Mouse (Mus musculus) heart, embryonic 10.5 days (tissue): ENCODE results near the gene Ttll3. TPM values are rescaled to one million over a fixed set of nuclear protein-coding genes. Genes with fewer than 3 reads are reported as not detected.
A peak's percentile ranks its signal among the peaks of the same experiment; 100 is the strongest.

Source experiments
- DNase-seq: peaks from one replicate; pipeline ENCODE4 v3.0.0-alpha.2; 2017; ENCODE audit warnings: low spot score
- H3K27ac ChIP-seq: fragments of 300-500 bp; sonication (generic); 2 replicates; pipeline ENCODE4 v1.5.1; 2016; ENCODE audit warnings: mild to moderate bottlenecking
- H3K27me3 ChIP-seq: fragments of 300-500 bp; sonication (generic); 2 replicates; pipeline ENCODE4 v1.6.1; 2016; ENCODE audit warnings: mild to moderate bottlenecking; ENCODE audit not compliant: poor library complexity, insufficient read depth, severe bottlenecking
- H3K36me3 ChIP-seq: fragments of 300-500 bp; sonication (generic); 2 replicates; pipeline ENCODE4 v1.6.1; 2016; ENCODE audit warnings: mild to moderate bottlenecking, moderate library complexity
- H3K4me1 ChIP-seq: fragments of 300-500 bp; sonication (generic); 2 replicates; pipeline ENCODE4 v1.6.1; 2016; ENCODE audit warnings: mild to moderate bottlenecking
- H3K4me3 ChIP-seq: fragments of 300-500 bp; sonication (generic); 2 replicates; pipeline ENCODE4 v1.5.1; 2016; ENCODE audit warnings: mild to moderate bottlenecking, moderate library complexity
- H3K9me3 ChIP-seq: fragments of 300-500 bp; sonication (generic); 2 replicates; pipeline ENCODE4 v1.6.1; 2016; ENCODE audit warnings: mild to moderate bottlenecking, moderate library complexity
- whole genome bisulfite sequencing: fragments of 180-500 bp; shearing (Covaris S2); methylation state at CpG from one replicate; pipeline ENCODE4 v1.1.7; 2016; 5-methylcytosine and 5-hydroxymethylcytosine counted together
- polyA plus RNA-seq: library from polyadenylated mRNA; unstranded; fragments of >200 nt; fragmentation: Nextera tagmentation; extraction: Ambion mirVana; gene quantifications from 2 replicates; pipeline ENCODE4 v1.2.1, GENCODE M21; 2016

Gene Ttll3
- polyA plus RNA-seq, 1 experiment from 2014 or later, result 2.5 TPM

- DNase-seq, result no peak
- Histone ChIP-seq H3K27me3 (no peaks in the 10 kb centered on the region), H3K36me3 (0 out of 2 replicates have a peak, but pooled peaks cover 4% of the 10 kb centered on the region), H3K4me3 (no peak overlapping the region), H3K4me1 (0 out of 2 replicates have a peak, but pooled peaks cover 3% of the 10 kb centered on the region), H3K9me3 (no peaks in the 10 kb centered on the region), H3K27ac (no peak overlapping the region)
- WGBS, result 71% methylated on average over 9 of the region's 9 CpGs
These were observed 17.6 kb downstream of the Ttll3 start for GRCm38 (mm10) chr6:113406683-113407082.

- Histone ChIP-seq H3K27me3 (no peaks in the 10 kb centered on the region), H3K9me3 (no peaks in the 10 kb centered on the region), H3K4me3 (no peak overlapping the region), H3K27ac (no peak overlapping the region), H3K36me3 (peaks cover 14% of the 10 kb centered on the region), H3K4me1 (no peaks in the 10 kb centered on the region)
- 65% methylated on average over 1 of the region's 1 CpGs for WGBS
- DNase-seq, result no peak
These were observed 20.9 kb downstream of the Ttll3 start for GRCm38 (mm10) chr6:113410001-113410400.

GRCm38 (mm10) chr6:113416416-113416815 lies 27.4 kb downstream of the Ttll3 start:
- no peak for DNase-seq
- WGBS, result 81% methylated on average over 5 of the region's 5 CpGs
- Histone ChIP-seq H3K4me1 (peaks cover 13% of the 10 kb centered on the region), H3K27ac (no peak overlapping the region), H3K4me3 (no peak overlapping the region), H3K9me3 (no peaks in the 10 kb centered on the region), H3K27me3 (no peaks in the 10 kb centered on the region), H3K36me3 (peaks cover 27% of the 10 kb centered on the region)

GRCm38 (mm10) chr6:113418441-113419198 lies 29.6 kb downstream of the Ttll3 start:
- Histone ChIP-seq H3K9me3 (no peaks in the 10 kb centered on the region), H3K27ac (peak overlapping the region; percentile 84)
- peak; percentile 84 for DNase-seq

DNA sequence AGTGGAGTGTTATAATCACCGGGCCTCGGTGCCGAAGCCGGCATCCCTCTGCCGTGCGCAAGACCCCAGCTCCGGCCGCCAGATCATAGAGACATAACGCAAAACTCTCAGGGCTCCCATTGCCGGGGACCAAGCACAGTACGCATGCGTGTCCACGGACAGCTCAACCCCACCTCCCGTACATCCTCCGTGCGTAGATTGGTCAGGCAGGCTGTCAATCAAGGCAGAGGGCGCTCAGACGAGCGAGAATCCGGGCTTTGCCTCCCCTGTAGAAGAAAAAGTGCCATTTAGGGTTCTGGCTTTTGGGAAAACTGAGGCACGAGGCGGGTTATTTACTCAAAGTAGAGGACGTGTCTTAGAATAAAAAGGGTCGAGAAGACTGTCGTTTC lies 30.1 kb downstream of the Ttll3 start, which contains the start of gene Rpusd3:
Gene Rpusd3, minus strand, starts transcription at position 142 of the 389 bp plus-strand sequence.
- H3K9me3 ChIP-seq, result no peaks in the 10 kb centered on the region
- peaks cover 25% of the 10 kb centered on the region for H3K36me3 ChIP-seq
- peak; percentile 97 for DNase-seq
- under 1% methylated on average over 25 of the region's 25 CpGs for WGBS
- H3K27me3 ChIP-seq, result no peaks in the 10 kb centered on the region
- peaks cover 13% of the 10 kb centered on the region for H3K4me1 ChIP-seq
- peak within 1 kb of the TSS; percentile 74 for H3K4me3 ChIP-seq
- H3K27ac ChIP-seq, result peak within 1 kb of the TSS; percentile 84

More at GRCm38 (mm10) chr6:113418441-113419198, 29.6 kb downstream of the Ttll3 start:
- H3K4me3 ChIP-seq, result peak overlapping the region; percentile 74
- peaks cover 27% of the 10 kb centered on the region for H3K36me3 ChIP-seq
- no peaks in the 10 kb centered on the region for H3K27me3 ChIP-seq
- 15% methylated on average over 16 of the region's 16 CpGs for WGBS
- peaks cover 13% of the 10 kb centered on the region for H3K4me1 ChIP-seq

- DNase-seq, result no peak
- Histone ChIP-seq H3K4me1 (peaks cover 9% of the 10 kb centered on the region), H3K27ac (no peak overlapping the region), H3K9me3 (no peaks in the 10 kb centered on the region), H3K36me3 (no peaks in the 10 kb centered on the region), H3K27me3 (no peaks in the 10 kb centered on the region), H3K4me3 (no peak overlapping the region)
- WGBS, result 61% methylated on average over 4 of the region's 4 CpGs
These were observed 33.9 kb downstream of the Ttll3 start for GRCm38 (mm10) chr6:113423000-113423399.

DNA sequence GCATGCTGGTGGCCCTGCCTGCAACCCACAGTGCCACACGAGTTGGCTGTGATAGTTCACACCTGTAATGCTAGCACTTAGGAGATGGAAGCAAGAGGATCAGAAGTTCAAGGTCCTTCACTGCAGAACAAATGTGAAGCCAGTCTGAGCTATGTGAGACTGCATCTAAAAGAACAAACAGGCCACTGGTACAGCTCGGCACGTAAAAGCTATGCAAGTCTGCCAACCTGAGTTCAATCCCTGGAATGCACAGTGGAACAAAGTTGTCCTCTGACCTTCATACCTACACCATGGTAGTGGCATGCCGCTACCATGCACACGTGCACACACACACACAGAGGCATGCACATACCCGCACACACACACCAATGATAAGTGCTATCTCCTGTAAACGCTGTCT lies 35.1 kb downstream of the Ttll3 start:
- Histone ChIP-seq H3K4me3 (no peak overlapping the region), H3K9me3 (no peaks in the 10 kb centered on the region), H3K27ac (no peak overlapping the region), H3K4me1 (no peaks in the 10 kb centered on the region; the same call in 1 of the 2 replicates), H3K36me3 (no peaks in the 10 kb centered on the region), H3K27me3 (no peaks in the 10 kb centered on the region)
- WGBS, result 80% methylated on average over 7 of the region's 7 CpGs
- no peak for DNase-seq

DNA sequence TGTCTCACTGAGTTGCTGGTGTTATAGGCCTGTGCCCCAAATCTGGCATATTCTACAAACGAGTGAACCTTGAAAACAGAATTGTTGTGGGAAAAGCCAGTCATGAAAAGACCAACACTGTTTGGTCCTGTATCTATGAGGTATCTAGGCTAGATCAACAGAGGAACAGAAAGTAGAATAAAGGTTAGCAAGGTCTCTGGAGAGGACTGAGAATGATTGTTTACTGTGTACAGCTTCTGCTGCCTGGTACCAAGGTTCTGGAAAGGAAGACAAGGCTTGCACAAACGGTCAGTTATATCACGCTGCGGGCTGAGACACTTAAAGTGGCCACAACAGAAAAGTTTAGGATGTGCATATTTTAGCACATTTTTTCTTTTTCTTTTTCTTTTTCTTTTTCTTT lies 37.6 kb downstream of the Ttll3 start:
- WGBS, result 86% methylated on average over 4 of the region's 4 CpGs
- H3K9me3 ChIP-seq, result no peaks in the 10 kb centered on the region
- no peaks in the 10 kb centered on the region for H3K4me1 ChIP-seq
- H3K36me3 ChIP-seq, result no peaks in the 10 kb centered on the region
- DNase-seq, result no peak
- no peaks in the 10 kb centered on the region for H3K27me3 ChIP-seq
- H3K4me3 ChIP-seq, result no peak overlapping the region
- H3K27ac ChIP-seq, result no peak overlapping the region

GRCm38 (mm10) chr6:113427397-113427796 lies 38.3 kb downstream of the Ttll3 start:
- no peak for DNase-seq
- no peaks in the 10 kb centered on the region for H3K36me3 ChIP-seq
- no peak overlapping the region for H3K4me3 ChIP-seq
- H3K4me1 ChIP-seq, result no peaks in the 10 kb centered on the region
- H3K27me3 ChIP-seq, result no peaks in the 10 kb centered on the region
- H3K27ac ChIP-seq, result no peak overlapping the region
- H3K9me3 ChIP-seq, result no peaks in the 10 kb centered on the region
- 66% methylated on average over 3 of the region's 3 CpGs for WGBS

DNA sequence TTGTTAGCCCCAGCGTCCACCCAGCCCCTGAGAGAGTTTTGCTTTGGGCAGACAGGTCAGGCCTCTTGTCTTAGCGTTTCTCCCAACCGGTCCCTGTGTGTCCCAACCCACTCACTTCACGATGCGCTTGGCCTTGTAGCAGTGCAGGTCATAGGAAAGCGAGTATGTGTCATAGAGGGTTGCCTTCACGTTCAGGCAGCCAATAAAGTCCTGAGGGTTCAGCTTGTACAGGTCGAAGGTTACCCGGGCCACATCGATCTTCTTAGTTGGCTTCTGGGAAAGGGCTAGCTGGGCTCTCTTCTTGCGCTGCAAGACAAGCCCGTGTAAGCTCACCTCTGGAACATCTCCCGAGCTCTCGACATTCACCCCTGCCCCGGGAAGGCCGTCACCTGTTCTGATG lies 38.9 kb downstream of the Ttll3 start:
- no peak overlapping the region for H3K4me3 ChIP-seq
- no peaks in the 10 kb centered on the region for H3K4me1 ChIP-seq
- no peaks in the 10 kb centered on the region for H3K27me3 ChIP-seq
- DNase-seq, result no peak
- WGBS, result 88% methylated on average over 16 of the region's 16 CpGs
- H3K9me3 ChIP-seq, result no peaks in the 10 kb centered on the region
- no peak overlapping the region for H3K27ac ChIP-seq
- no peaks in the 10 kb centered on the region for H3K36me3 ChIP-seq

DNA sequence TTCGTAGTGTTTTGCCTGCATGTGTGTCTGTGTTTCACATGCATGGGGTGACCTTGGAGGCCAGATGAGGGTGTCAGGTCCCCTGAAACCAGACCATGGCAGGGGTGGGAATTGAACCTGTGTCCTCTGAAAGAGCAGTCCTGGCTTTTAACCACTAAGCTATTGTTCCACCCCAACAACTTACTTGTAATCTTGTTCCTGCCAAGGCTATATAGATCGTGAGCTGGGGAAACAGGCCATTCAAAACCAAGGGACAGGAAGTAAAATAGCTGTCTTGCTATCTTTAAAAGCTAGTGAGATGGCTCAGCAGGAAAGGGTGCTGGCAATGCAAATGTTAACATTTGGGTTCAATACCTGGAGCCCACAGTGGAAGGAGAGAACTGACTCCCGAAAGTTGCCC lies 40.9 kb downstream of the Ttll3 start:
- no peaks in the 10 kb centered on the region for H3K27me3 ChIP-seq
- no peaks in the 10 kb centered on the region for H3K36me3 ChIP-seq
- no peak overlapping the region for H3K27ac ChIP-seq
- H3K4me1 ChIP-seq, result no peaks in the 10 kb centered on the region
- no peaks in the 10 kb centered on the region for H3K9me3 ChIP-seq
- H3K4me3 ChIP-seq, result no peak overlapping the region
- no peak for DNase-seq
- WGBS, result 80% methylated on average over 3 of the region's 3 CpGs

DNA sequence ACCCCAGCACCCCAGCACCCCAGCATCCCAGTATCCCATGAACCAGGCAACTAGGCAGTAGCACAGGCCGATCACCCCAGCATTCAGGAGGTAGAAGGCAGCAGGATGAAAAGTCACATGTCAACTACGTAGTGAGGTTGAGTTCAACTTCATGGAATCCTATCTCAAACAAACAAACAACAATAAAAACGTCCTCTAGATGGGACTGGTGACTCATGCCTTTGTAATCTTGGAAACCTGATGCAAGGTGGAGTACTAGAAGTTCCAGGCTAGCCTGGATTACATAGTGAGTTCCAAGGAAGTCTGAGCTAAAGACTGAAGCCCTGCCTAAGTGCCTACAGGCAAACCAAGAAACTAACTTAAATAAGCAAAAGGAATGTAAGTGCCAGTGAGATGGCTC lies 41.8 kb downstream of the Ttll3 start:
- Histone ChIP-seq H3K4me3 (no peak overlapping the region), H3K27me3 (no peaks in the 10 kb centered on the region), H3K36me3 (no peaks in the 10 kb centered on the region), H3K9me3 (no peaks in the 10 kb centered on the region), H3K4me1 (no peaks in the 10 kb centered on the region), H3K27ac (no peak overlapping the region)
- no peak for DNase-seq
- 49% methylated on average over 3 of the region's 3 CpGs for WGBS

GRCm38 (mm10) chr6:113431801-113432200 lies 42.7 kb downstream of the Ttll3 start:
- Histone ChIP-seq H3K27ac (no peak overlapping the region), H3K4me3 (no peak overlapping the region), H3K9me3 (no peaks in the 10 kb centered on the region), H3K36me3 (no peaks in the 10 kb centered on the region), H3K27me3 (no peaks in the 10 kb centered on the region), H3K4me1 (no peaks in the 10 kb centered on the region)
- DNase-seq, result no peak
- WGBS, result 51% methylated on average over 3 of the region's 3 CpGs

- no peaks in the 10 kb centered on the region for H3K36me3 ChIP-seq
- DNase-seq, result no peak
- H3K27ac ChIP-seq, result no peak overlapping the region
- no peak overlapping the region for H3K4me3 ChIP-seq
- no peaks in the 10 kb centered on the region for H3K27me3 ChIP-seq
- H3K4me1 ChIP-seq, result no peaks in the 10 kb centered on the region
- H3K9me3 ChIP-seq, result no peaks in the 10 kb centered on the region
- WGBS, result 73% methylated on average over 3 of the region's 3 CpGs
These were observed 44.6 kb downstream of the Ttll3 start for GRCm38 (mm10) chr6:113433661-113434060.
